ENCODE assay signal across 9 mouse cellular contexts in genomic region chr6:124712918-124713317, GRCm38 (mm10). TPM values are rescaled to one million over a fixed set of nuclear protein-coding genes. Genes with fewer than 3 reads are reported as not detected.
DNase-seq lines count a peak whose midpoint lies in the region; ATAC-seq and TF ChIP-seq lines count a peak whose summit lies in the region.
"Had no signal": no experiment of that assay in that cellular context is flagged by ENCODE, and none has a peak within 500 bp of the region (broad histone marks: within the 10 kb centered on the region; RNA-seq: fewer than 3 reads in every experiment).

No protein-coding gene starts in this region.

- H3K9ac ChIP-seq in lung, postnatal 0 days (replicated peaks; ENCODE audit: low read depth) = peak overlapping the region; percentile 84
- H3K9ac ChIP-seq in forebrain, embryonic 12.5 days = peak overlapping the region; percentile 90
- H3K9ac ChIP-seq in limb, embryonic 12.5 days (replicated peaks) = peak overlapping the region; percentile 92

- no peaks in the 10 kb centered on the region for H3K27me3 ChIP-seq in lung, postnatal 0 days (replicated peaks; ENCODE audit: insufficient read depth, low read length)
- no peaks in the 10 kb centered on the region for H3K27me3 ChIP-seq in forebrain, embryonic 12.5 days
- H3K27me3 ChIP-seq in limb, embryonic 12.5 days = no peaks in the 10 kb centered on the region
- no peaks in the 10 kb centered on the region for H3K27me3 ChIP-seq in small intestine, adult 2 months (ENCODE audit: control insufficient read depth, insufficient read depth, low read length)

- H3K4me2 ChIP-seq in lung, postnatal 0 days (replicated peaks; ENCODE audit: low read depth, low read length) = peak overlapping the region; percentile 96
- H3K4me2 ChIP-seq in forebrain, embryonic 12.5 days = peak overlapping the region; percentile 82
- peak overlapping the region; percentile 96 for H3K4me2 ChIP-seq in limb, embryonic 12.5 days

- TF ChIP-seq POLR2A in small intestine, adult 2 months (IDR thresholded peaks at IDR 0.05; ENCODE audit: low read depth, low read length) = no peak

- 6% methylated on average over 11 of the region's 11 CpGs for WGBS in lung, postnatal 0 days
- 22% methylated on average over 11 of the region's 11 CpGs for WGBS in forebrain, embryonic 12.5 days
- WGBS in limb, embryonic 12.5 days = 14% methylated on average over 11 of the region's 11 CpGs
- 5% methylated on average over 11 of the region's 11 CpGs for WGBS in small intestine, adult 2 months

- H3K27ac ChIP-seq in lung, postnatal 0 days (ENCODE audit: low read length) = peak overlapping the region; percentile 86
- no peak overlapping the region for H3K27ac ChIP-seq in forebrain, embryonic 12.5 days
- H3K27ac ChIP-seq in limb, embryonic 12.5 days = peak overlapping the region; percentile 85; the same call in 1 of the 2 replicates
- peak overlapping the region; percentile 74 for H3K27ac ChIP-seq in small intestine, adult 2 months (ENCODE audit: insufficient read depth, low read depth, low read length)

- DNase-seq in lung, postnatal 0 days (ENCODE audit: low spot score) = no peak
- DNase-seq in lung, postnatal 14 days = no peak
- no peak for DNase-seq in gastrocnemius, postnatal 14 days
- DNase-seq in urinary bladder, postnatal 10 days (ENCODE audit: low spot score) = no peak
- DNase-seq: layer of hippocampus, adult 9-11 months had no signal

- no peak for TF ChIP-seq CTCF in lung, postnatal 0 days (IDR thresholded peaks at IDR 0.05)
- no peak for TF ChIP-seq CTCF in small intestine, adult 2 months (IDR thresholded peaks at IDR 0.05; ENCODE audit: extremely low read depth, insufficient read length, insufficient replicate concordance, low read depth, low read length)

- intact Hi-C loops in gastrocnemius, postnatal 14 days (cut with DNase I; ENCODE audit: low total_unique reads) = loop anchor here (5.0 kb wide), 1 partner anchor 34 kb away; no protein-coding TSS in a partner anchor

- H3K9me3 ChIP-seq in lung, postnatal 0 days (ENCODE audit: low read length) = no peaks in the 10 kb centered on the region
- no peaks in the 10 kb centered on the region for H3K9me3 ChIP-seq in forebrain, embryonic 12.5 days
- H3K9me3 ChIP-seq in limb, embryonic 12.5 days = no peaks in the 10 kb centered on the region

- H3K4me3 ChIP-seq in lung, postnatal 0 days (ENCODE audit: low read depth, low read length) = peak overlapping the region; percentile 79
- H3K4me3 ChIP-seq in forebrain, embryonic 12.5 days (replicated peaks) = peak overlapping the region; percentile 95
- peak overlapping the region; percentile 95 for H3K4me3 ChIP-seq in limb, embryonic 12.5 days (replicated peaks)
- peak overlapping the region; percentile 97 for H3K4me3 ChIP-seq in small intestine, adult 2 months (ENCODE audit: low read depth, low read length)

- ATAC-seq in lung, postnatal 0 days = no peak
- ATAC-seq in forebrain, embryonic 12.5 days (ENCODE audit: low FRiP score) = no peak
- ATAC-seq in limb, embryonic 12.5 days (ENCODE audit: insufficient number of reproducible peaks, insufficient read depth, low FRiP score, low TSS enrichment, low read depth) = no peak

- TF ChIP-seq EP300 in lung, postnatal 0 days (IDR thresholded peaks at IDR 0.05) = no peak

- peaks cover 12% of the 10 kb centered on the region; the same call in 1 of the 2 replicates for H3K4me1 ChIP-seq in lung, postnatal 0 days (ENCODE audit: insufficient read depth, low read depth, low read length)
- peaks cover 36% of the 10 kb centered on the region for H3K4me1 ChIP-seq in forebrain, embryonic 12.5 days
- peaks cover 32% of the 10 kb centered on the region for H3K4me1 ChIP-seq in limb, embryonic 12.5 days (replicated peaks)
- peaks cover 23% of the 10 kb centered on the region for H3K4me1 ChIP-seq in small intestine, adult 2 months (ENCODE audit: control insufficient read depth, insufficient read depth, insufficient read length, low read length)

- H3K36me3 ChIP-seq in lung, postnatal 0 days (ENCODE audit: insufficient read depth, low read length) = peaks cover 12% of the 10 kb centered on the region; the same call in 1 of the 2 replicates
- H3K36me3 ChIP-seq in forebrain, embryonic 12.5 days (replicated peaks) = peaks cover 50% of the 10 kb centered on the region
- peaks cover 61% of the 10 kb centered on the region for H3K36me3 ChIP-seq in limb, embryonic 12.5 days
- H3K36me3 ChIP-seq in small intestine, adult 2 months (ENCODE audit: control insufficient read depth, insufficient read depth, low read length) = peaks cover 28% of the 10 kb centered on the region

RNA-seq across cellular contexts. Expression of gene Phb2, which starts 0.8 kb away (rescaled TPM):
- 162 and 169 TPM in 2 replicates for polyA plus RNA-seq in lung, postnatal 0 days (2015; fragmentation: Nextera tagmentation; extraction: Ambion mirVana)
- 330 and 338 TPM in 2 replicates for polyA plus RNA-seq in forebrain, embryonic 12.5 days (2016; fragmentation: Nextera tagmentation; extraction: Ambion mirVana)
- polyA plus RNA-seq in limb, embryonic 12.5 days (2016; fragmentation: Nextera tagmentation; extraction: Ambion mirVana) = 358 and 367 TPM in 2 replicates
- polyA plus RNA-seq in small intestine, adult 2 months (2012; rRNA removed) = 87.7 and 122 TPM in 2 replicates
- 100 to 1,000 TPM; 179 to 184 TPM for total RNA-seq in gastrocnemius, postnatal 14 days (2021)

RNA-seq across cellular contexts. Expression of gene Emg1, which starts 0.9 kb away (rescaled TPM):
- polyA plus RNA-seq in lung, postnatal 0 days (2015; fragmentation: Nextera tagmentation; extraction: Ambion mirVana) = 83.1 and 86.7 TPM in 2 replicates
- polyA plus RNA-seq in forebrain, embryonic 12.5 days (2016; fragmentation: Nextera tagmentation; extraction: Ambion mirVana) = 194 and 199 TPM in 2 replicates
- polyA plus RNA-seq in limb, embryonic 12.5 days (2016; fragmentation: Nextera tagmentation; extraction: Ambion mirVana) = 199 and 219 TPM in 2 replicates
- 26.8 and 34.9 TPM in 2 replicates for polyA plus RNA-seq in small intestine, adult 2 months (2012; rRNA removed)
- total RNA-seq in gastrocnemius, postnatal 14 days (2021) = 10 to 100 TPM; 51.8 to 57.5 TPM

RNA-seq across cellular contexts. Expression of gene Ptpn6, which starts 25.6 kb away (rescaled TPM):
- 24.0 and 27.8 TPM in 2 replicates for polyA plus RNA-seq in lung, postnatal 0 days (2015; fragmentation: Nextera tagmentation; extraction: Ambion mirVana)
- 5.4 and 6.1 TPM in 2 replicates for polyA plus RNA-seq in forebrain, embryonic 12.5 days (2016; fragmentation: Nextera tagmentation; extraction: Ambion mirVana)
- polyA plus RNA-seq in limb, embryonic 12.5 days (2016; fragmentation: Nextera tagmentation; extraction: Ambion mirVana) = 6.0 and 6.4 TPM in 2 replicates
- 23.0 and 41.0 TPM in 2 replicates for polyA plus RNA-seq in small intestine, adult 2 months (2012; rRNA removed)
- total RNA-seq in gastrocnemius, postnatal 14 days (2021) = 1 to 10 TPM; 1.7 to 1.9 TPM

RNA-seq across cellular contexts. Expression of gene Grcc10, which starts 28.3 kb away (rescaled TPM):
- 332 and 367 TPM in 2 replicates for polyA plus RNA-seq in lung, postnatal 0 days (2015; fragmentation: Nextera tagmentation; extraction: Ambion mirVana)
- polyA plus RNA-seq in forebrain, embryonic 12.5 days (2016; fragmentation: Nextera tagmentation; extraction: Ambion mirVana) = 550 and 568 TPM in 2 replicates
- 479 and 511 TPM in 2 replicates for polyA plus RNA-seq in limb, embryonic 12.5 days (2016; fragmentation: Nextera tagmentation; extraction: Ambion mirVana)
- 80.4 and 143 TPM in 2 replicates for polyA plus RNA-seq in small intestine, adult 2 months (2012; rRNA removed)
- 100 to 1,000 TPM; 207 to 228 TPM for total RNA-seq in gastrocnemius, postnatal 14 days (2021)

RNA-seq across cellular contexts. Expression of gene Gm45234, which starts 42.9 kb away (rescaled TPM):
- polyA plus RNA-seq in lung, postnatal 0 days (2015; fragmentation: Nextera tagmentation; extraction: Ambion mirVana) = not detected in 2 replicates
- not detected in 2 replicates for polyA plus RNA-seq in forebrain, embryonic 12.5 days (2016; fragmentation: Nextera tagmentation; extraction: Ambion mirVana)
- not detected in 2 replicates for polyA plus RNA-seq in limb, embryonic 12.5 days (2016; fragmentation: Nextera tagmentation; extraction: Ambion mirVana)
- not detected in 2 replicates for polyA plus RNA-seq in small intestine, adult 2 months (2012; rRNA removed)
- not detected for total RNA-seq in gastrocnemius, postnatal 14 days (2021)
- polyA plus RNA-seq: brain, embryonic 14.5 days had no signal
